Mouse (Mus musculus) A20 (cell line): ENCODE measurements around the gene Btbd35f4.
"Not testable (repeated sequence)": the region's sequence is repeated elsewhere in the genome, so short reads cannot be mapped to it uniquely, and the experiment has no call there.

ENCODE experiments used
- DNase-seq: peaks from one replicate; pipeline ENCODE4 v3.0.0-alpha.2; 2011; ENCODE audit warnings: low read depth, low spot score

Btbd35f4 gene

GRCm38 (mm10) chrX:4800196-4800595 is at the start of gene Btbd35f4:
Gene Btbd35f4, plus strand, starts transcription at chrX:4800496.
- DNase-seq = not testable (repeated sequence)

DNA sequence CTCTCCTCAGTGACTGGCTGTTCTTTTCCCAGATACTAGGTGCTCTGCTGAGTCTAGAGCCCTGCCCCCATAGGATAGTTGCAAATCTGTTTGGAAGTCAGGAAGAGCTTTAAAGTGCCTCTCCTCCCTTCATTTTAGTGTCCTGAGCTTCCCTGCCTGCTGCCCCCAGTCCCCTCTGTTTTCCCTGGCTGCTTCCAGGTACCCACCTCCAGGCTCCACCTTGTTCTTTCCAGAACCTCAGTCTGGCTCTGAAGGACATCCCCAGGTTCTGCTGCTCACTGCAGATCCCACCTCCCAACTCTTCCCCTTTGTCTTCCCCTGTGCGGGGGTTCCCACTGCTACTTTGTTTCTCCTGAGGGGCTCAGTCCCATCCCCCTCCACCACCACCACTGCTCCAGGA is 39.7 kb downstream of the Btbd35f4 start:
- not testable (repeated sequence) for DNase-seq
